Mouse (Mus musculus): Measurements from ENCODE around the gene Zbtb6. TPM values are rescaled to one million over a fixed set of nuclear protein-coding genes. Genes with fewer than 3 reads are reported as not detected.
A peak's percentile ranks its signal among the peaks of the same experiment; 100 is the strongest.

Gene Zbtb6
- total RNA-seq (2014; fragmentation: Nextera tagmentation): 7.8 and 10.8 TPM in 2 replicates
- total RNA-seq (2017): 19.7 and 20.7 TPM in 2 replicates

GRCm38 (mm10) chr2:37442611-37443591 is at the start of gene Zbtb6, which contains the start of the genes Zbtb26 and Rabgap1:
TSS of gene Zbtb6 (minus strand) at chr2:37443171.
TSS of gene Zbtb26 (minus strand) at chr2:37443135.
TSS of gene Rabgap1 (plus strand) at chr2:37443279.
- ATAC-seq (replicated peaks; ENCODE audit: poor library complexity, severe bottlenecking): peak; percentile 99

GRCm38 (mm10) chr2:37488956-37489355 is 46.0 kb upstream of the Zbtb6 start:
- ATAC-seq (replicated peaks; ENCODE audit: poor library complexity, severe bottlenecking): no peak

GRCm38 (mm10) chr2:37486408-37486807 is 43.4 kb upstream of the Zbtb6 start:
- ATAC-seq (replicated peaks; ENCODE audit: poor library complexity, severe bottlenecking): no peak

- ATAC-seq (replicated peaks; ENCODE audit: poor library complexity, severe bottlenecking): peak; percentile 50
Measured at GRCm38 (mm10) chr2:37485370-37485769, 42.4 kb upstream of the Zbtb6 start.

GRCm38 (mm10) chr2:37484165-37484564 is 41.2 kb upstream of the Zbtb6 start:
- peak; percentile 42 for ATAC-seq (replicated peaks; ENCODE audit: poor library complexity, severe bottlenecking)

- ATAC-seq (replicated peaks; ENCODE audit: poor library complexity, severe bottlenecking): no peak
Measured at GRCm38 (mm10) chr2:37480039-37480438, 37.1 kb upstream of the Zbtb6 start.

- ATAC-seq (replicated peaks; ENCODE audit: poor library complexity, severe bottlenecking): no peak
Measured at GRCm38 (mm10) chr2:37479559-37479958, 36.6 kb upstream of the Zbtb6 start.

GRCm38 (mm10) chr2:37466266-37466665 is 23.3 kb upstream of the Zbtb6 start:
- no peak for ATAC-seq (replicated peaks; ENCODE audit: poor library complexity, severe bottlenecking)

GRCm38 (mm10) chr2:37460707-37461106 is 17.7 kb upstream of the Zbtb6 start:
- ATAC-seq (replicated peaks; ENCODE audit: poor library complexity, severe bottlenecking): no peak

GRCm38 (mm10) chr2:37452376-37452760 is 9.4 kb upstream of the Zbtb6 start:
- ATAC-seq (replicated peaks; ENCODE audit: poor library complexity, severe bottlenecking): no peak

- peak; percentile 99 for ATAC-seq (replicated peaks; ENCODE audit: poor library complexity, severe bottlenecking)
Measured at GRCm38 (mm10) chr2:37451667-37452375, 8.8 kb upstream of the Zbtb6 start.

- no peak for ATAC-seq (replicated peaks; ENCODE audit: poor library complexity, severe bottlenecking)
Measured at GRCm38 (mm10) chr2:37431609-37432008, 11.4 kb downstream of the Zbtb6 start.

- ATAC-seq (replicated peaks; ENCODE audit: poor library complexity, severe bottlenecking): peak; percentile 92
Measured at GRCm38 (mm10) chr2:37430593-37431464, 12.1 kb downstream of the Zbtb6 start.

- no peak for ATAC-seq (replicated peaks; ENCODE audit: poor library complexity, severe bottlenecking)
Measured at GRCm38 (mm10) chr2:37423671-37424070, 19.3 kb downstream of the Zbtb6 start.

GRCm38 (mm10) chr2:37422306-37423304 is 20.4 kb downstream of the Zbtb6 start, which contains the start of gene Rc3h2:
TSS of gene Rc3h2 (minus strand) at chr2:37422903.
- ATAC-seq (replicated peaks; ENCODE audit: poor library complexity, severe bottlenecking): peak; percentile 99

- no peak for ATAC-seq (replicated peaks; ENCODE audit: poor library complexity, severe bottlenecking)
Measured at GRCm38 (mm10) chr2:37421903-37422302, 21.1 kb downstream of the Zbtb6 start.

- no peak for ATAC-seq (replicated peaks; ENCODE audit: poor library complexity, severe bottlenecking)
Measured at GRCm38 (mm10) chr2:37395539-37395938, 47.4 kb downstream of the Zbtb6 start.

GRCm38 (mm10) chr2:37382921-37383320 is 60.0 kb downstream of the Zbtb6 start:
- no peak for ATAC-seq (replicated peaks; ENCODE audit: poor library complexity, severe bottlenecking)

GRCm38 (mm10) chr2:37380189-37380588 is 62.8 kb downstream of the Zbtb6 start:
- peak; percentile 94 for ATAC-seq (replicated peaks; ENCODE audit: poor library complexity, severe bottlenecking)

Measured in granulocyte monocyte progenitor cell, adult 5-6 weeks (primary cell).